Mouse (Mus musculus) kidney, embryonic 16.5 days (tissue): ENCODE data around the gene Fez2. TPM values are rescaled to one million over a fixed set of nuclear protein-coding genes. Genes with fewer than 3 reads are reported as not detected.

Experiments used
- ATAC-seq: fragments of 200-750 bp; cut with Nextera tagmentation; 2 replicates; pipeline ENCODE4 v1.8.0; 2017; ENCODE audit warnings: moderate TSS enrichment; ENCODE audit not compliant: low FRiP score, low TSS enrichment
- H3K27ac ChIP-seq: fragments of 300-500 bp; sonication (generic); 2 replicates; pipeline ENCODE4 v1.5.1; 2014; ENCODE audit warnings: low read length
- H3K27me3 ChIP-seq: fragments of 300-500 bp; sonication (generic); 2 replicates; pipeline ENCODE4 v1.6.1; 2014; ENCODE audit warnings: low read length, control low read depth, mixed read lengths; ENCODE audit not compliant: insufficient read depth
- H3K36me3 ChIP-seq: fragments of 300-500 bp; sonication (generic); 2 replicates; pipeline ENCODE4 v1.6.1; 2014; ENCODE audit warnings: low read length, control low read depth, mixed read lengths; ENCODE audit not compliant: insufficient read depth
- H3K4me1 ChIP-seq: fragments of 300-500 bp; sonication (generic); 2 replicates; pipeline ENCODE4 v1.6.1; 2014; ENCODE audit warnings: low read length, control low read depth, mixed read lengths; ENCODE audit not compliant: insufficient read depth
- H3K4me2 ChIP-seq: fragments of 300-500 bp; sonication (generic); replicated peaks from 2 replicates; pipeline ENCODE4 v1.6.1; 2014; ENCODE audit warnings: low read depth, low read length
- H3K4me3 ChIP-seq: fragments of 300-500 bp; sonication (generic); 2 replicates; pipeline ENCODE4 v1.5.1; 2014; ENCODE audit warnings: mild to moderate bottlenecking, low read length
- H3K9ac ChIP-seq: fragments of 300-500 bp; sonication (generic); replicated peaks from 2 replicates; pipeline ENCODE4 v1.6.1; 2014; ENCODE audit warnings: low read length
- H3K9me3 ChIP-seq: fragments of 300-500 bp; sonication (generic); 2 replicates; pipeline ENCODE4 v1.6.1; 2016; ENCODE audit warnings: low read length, control low read depth
- WGBS: fragments of 180-500 bp; shearing (Covaris S2); extraction: QIAGEN DNeasy Blood & Tissue Kit; methylation state at CpG from one replicate; pipeline ENCODE4 v1.1.7; 2014; 5-methylcytosine and 5-hydroxymethylcytosine counted together
- polyA plus RNA-seq: library from polyadenylated mRNA; unstranded; fragments of >200 nt; fragmentation: Nextera tagmentation; extraction: Ambion mirVana; gene quantifications from 2 replicates; pipeline ENCODE4 v1.2.1, GENCODE M21; 2015

Gene Fez2
- polyA plus RNA-seq, 1 experiment from 2014 or later: 42.8 TPM

GRCm38 (mm10) chr17:78451332-78451793, 33.4 kb upstream of the Fez2 start:
- Histone ChIP-seq H3K4me3 (no peak overlapping the region), H3K4me2 (no peak overlapping the region), H3K4me1 (peaks cover 15% of the 10 kb centered on the region), H3K27me3 (no peaks in the 10 kb centered on the region), H3K27ac (no peak overlapping the region), H3K9me3 (no peaks in the 10 kb centered on the region), H3K9ac (no peak overlapping the region), H3K36me3 (no peaks in the 10 kb centered on the region)
- 33% methylated on average over 7 of the region's 7 CpGs for WGBS
- ATAC-seq: 0 out of 2 replicates have a peak, but pooled peaks have one; percentile 32

- ATAC-seq: peak; percentile 69; the same call in 1 of the 2 replicates
- Histone ChIP-seq H3K9me3 (no peaks in the 10 kb centered on the region), H3K27ac (no peak overlapping the region), H3K36me3 (no peaks in the 10 kb centered on the region), H3K4me1 (peaks cover 15% of the 10 kb centered on the region), H3K9ac (no peak overlapping the region), H3K4me2 (no peak overlapping the region), H3K4me3 (no peak overlapping the region), H3K27me3 (no peaks in the 10 kb centered on the region)
- 41% methylated on average over 13 of the region's 13 CpGs for WGBS
Observed at GRCm38 (mm10) chr17:78449635-78450197, 31.8 kb upstream of the Fez2 start.

GRCm38 (mm10) chr17:78444826-78445225, 26.9 kb upstream of the Fez2 start:
- WGBS: 64% methylated on average over 7 of the region's 7 CpGs
- Histone ChIP-seq H3K9ac (no peak overlapping the region), H3K27ac (no peak overlapping the region), H3K4me3 (no peak overlapping the region), H3K9me3 (no peaks in the 10 kb centered on the region), H3K27me3 (no peaks in the 10 kb centered on the region), H3K4me1 (peaks cover 3% of the 10 kb centered on the region; the same call in 1 of the 2 replicates), H3K4me2 (no peak overlapping the region), H3K36me3 (no peaks in the 10 kb centered on the region)
- ATAC-seq: no peak

- no peaks in the 10 kb centered on the region for H3K4me1 ChIP-seq
- ATAC-seq: no peak
- no peak overlapping the region for H3K4me3 ChIP-seq
- no peak overlapping the region for H3K4me2 ChIP-seq
- no peak overlapping the region for H3K27ac ChIP-seq
- 96% methylated on average over 2 of the region's 2 CpGs for WGBS
- no peaks in the 10 kb centered on the region for H3K27me3 ChIP-seq
- H3K9me3 ChIP-seq: no peaks in the 10 kb centered on the region
- H3K36me3 ChIP-seq: no peaks in the 10 kb centered on the region
- H3K9ac ChIP-seq: no peak overlapping the region
Observed at GRCm38 (mm10) chr17:78440771-78441170, 22.8 kb upstream of the Fez2 start.

GRCm38 (mm10) chr17:78437161-78437560, 19.2 kb upstream of the Fez2 start:
- ATAC-seq: no peak
- no peak overlapping the region for H3K27ac ChIP-seq
- no peaks in the 10 kb centered on the region for H3K4me1 ChIP-seq
- H3K36me3 ChIP-seq: no peaks in the 10 kb centered on the region
- no peaks in the 10 kb centered on the region for H3K27me3 ChIP-seq
- H3K9ac ChIP-seq: no peak overlapping the region
- 95% methylated on average over 4 of the region's 4 CpGs for WGBS
- H3K9me3 ChIP-seq: no peaks in the 10 kb centered on the region
- H3K4me3 ChIP-seq: no peak overlapping the region
- H3K4me2 ChIP-seq: no peak overlapping the region

- H3K27ac ChIP-seq: no peak overlapping the region
- H3K4me3 ChIP-seq: no peak overlapping the region
- H3K27me3 ChIP-seq: no peaks in the 10 kb centered on the region
- H3K36me3 ChIP-seq: no peaks in the 10 kb centered on the region
- no peak for ATAC-seq
- no peaks in the 10 kb centered on the region for H3K4me1 ChIP-seq
- no peak overlapping the region for H3K9ac ChIP-seq
- H3K4me2 ChIP-seq: no peak overlapping the region
- 82% methylated on average over 6 of the region's 6 CpGs for WGBS
- H3K9me3 ChIP-seq: no peaks in the 10 kb centered on the region
Observed at GRCm38 (mm10) chr17:78435661-78436060, 17.7 kb upstream of the Fez2 start.

- no peak overlapping the region for H3K4me3 ChIP-seq
- H3K27ac ChIP-seq: no peak overlapping the region
- ATAC-seq: no peak
- no peaks in the 10 kb centered on the region for H3K27me3 ChIP-seq
- no peak overlapping the region for H3K4me2 ChIP-seq
- H3K36me3 ChIP-seq: no peaks in the 10 kb centered on the region
- H3K9me3 ChIP-seq: no peaks in the 10 kb centered on the region
- no peaks in the 10 kb centered on the region for H3K4me1 ChIP-seq
- no peak overlapping the region for H3K9ac ChIP-seq
- WGBS: 47% methylated on average over 1 of the region's 1 CpGs
Observed at GRCm38 (mm10) chr17:78434746-78435145, 16.8 kb upstream of the Fez2 start.

GRCm38 (mm10) chr17:78430374-78430773, 12.4 kb upstream of the Fez2 start:
- Histone ChIP-seq H3K4me1 (no peaks in the 10 kb centered on the region), H3K4me3 (no peak overlapping the region), H3K27ac (no peak overlapping the region), H3K9me3 (0 out of 2 replicates have a peak, but pooled peaks cover 3% of the 10 kb centered on the region), H3K4me2 (no peak overlapping the region), H3K36me3 (no peaks in the 10 kb centered on the region), H3K27me3 (no peaks in the 10 kb centered on the region), H3K9ac (no peak overlapping the region)
- no peak for ATAC-seq
- 70% methylated on average over 8 of the region's 8 CpGs for WGBS

- H3K27ac ChIP-seq: no peak overlapping the region
- 85% methylated on average over 4 of the region's 4 CpGs for WGBS
- H3K36me3 ChIP-seq: no peaks in the 10 kb centered on the region
- no peak for ATAC-seq
- no peak overlapping the region for H3K4me3 ChIP-seq
- 0 out of 2 replicates have a peak, but pooled peaks cover 3% of the 10 kb centered on the region for H3K9me3 ChIP-seq
- H3K27me3 ChIP-seq: no peaks in the 10 kb centered on the region
- no peaks in the 10 kb centered on the region for H3K4me1 ChIP-seq
- H3K4me2 ChIP-seq: no peak overlapping the region
- no peak overlapping the region for H3K9ac ChIP-seq
Observed at GRCm38 (mm10) chr17:78429051-78429450, 11.1 kb upstream of the Fez2 start.

- ATAC-seq: no peak
- H3K27ac ChIP-seq: no peak overlapping the region
- 0 out of 2 replicates have a peak, but pooled peaks cover 3% of the 10 kb centered on the region for H3K9me3 ChIP-seq
- no peaks in the 10 kb centered on the region for H3K4me1 ChIP-seq
- H3K27me3 ChIP-seq: no peaks in the 10 kb centered on the region
- no peak overlapping the region for H3K4me3 ChIP-seq
- 44% methylated on average over 8 of the region's 8 CpGs for WGBS
- H3K4me2 ChIP-seq: no peak overlapping the region
- no peaks in the 10 kb centered on the region for H3K36me3 ChIP-seq
- no peak overlapping the region for H3K9ac ChIP-seq
Observed at GRCm38 (mm10) chr17:78425026-78425425, 7.1 kb upstream of the Fez2 start.
